Mouse (Mus musculus) G1E (cell line): Measurements from ENCODE around the gene Fam19a2.

Experiments used
- CTCF ChIP-seq: IDR thresholded peaks from 2 replicates; pipeline ENCODE4 v1.5.1; 2012; ENCODE audit warnings: low read depth, low read length, inconsistent platforms, mixed read lengths
- GATA1 ChIP-seq: IDR thresholded peaks from 2 replicates; pipeline ENCODE4 v1.6.1; 2012; ENCODE audit warnings: borderline replicate concordance, low read length, inconsistent platforms, mixed read lengths
- GATA2 ChIP-seq: IDR thresholded peaks from 2 replicates; pipeline ENCODE4 v1.6.1; 2012; ENCODE audit warnings: low read depth, low read length, inconsistent platforms, borderline replicate concordance
- POLR2AphosphoS5 ChIP-seq: IDR thresholded peaks from 2 replicates; pipeline ENCODE4 v1.6.1; 2012; ENCODE audit warnings: low read depth, low read length, inconsistent platforms; ENCODE audit not compliant: insufficient replicate concordance
- TAL1 ChIP-seq: conservative IDR thresholded peaks from 2 replicates; pipeline ENCODE4 v1.6.1; 2012; ENCODE audit warnings: low read depth, low read length, inconsistent platforms, mixed read lengths

DNA sequence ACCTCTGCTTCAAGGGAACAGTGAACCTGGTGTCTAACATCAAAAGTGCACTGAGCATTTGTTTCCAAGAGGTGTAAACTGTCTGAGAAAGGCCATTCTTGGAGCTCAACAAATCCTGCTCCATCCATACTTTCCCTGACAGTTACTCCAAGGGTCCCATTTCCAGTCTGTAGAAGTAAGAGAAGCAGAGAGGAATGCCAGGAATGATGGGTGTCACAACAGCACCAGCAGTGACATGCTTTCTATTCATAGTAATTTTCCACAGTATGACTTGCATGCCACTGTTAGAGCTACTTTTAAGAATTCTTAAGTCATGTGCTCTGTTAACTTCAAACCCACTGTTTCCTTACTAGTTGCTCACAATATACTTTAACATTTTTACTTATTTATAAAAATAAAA lies 331.2 kb downstream of the Fam19a2 start:
- no peak for TF ChIP-seq CTCF
- TF ChIP-seq TAL1: no peak
- TF ChIP-seq GATA1: no peak
- TF ChIP-seq GATA2: no peak
- no peak for TF ChIP-seq POLR2AphosphoS5
